Mouse (Mus musculus) lung, embryonic 14.5 days (tissue): ENCODE results near the gene Sap25. TPM values are rescaled to one million over a fixed set of nuclear protein-coding genes. Genes with fewer than 3 reads are reported as not detected.
A peak's percentile ranks its signal among the peaks of the same experiment; 100 is the strongest.

ENCODE experiments used
- ATAC-seq: fragments of 200-750 bp; cut with Nextera tagmentation; 2 replicates; pipeline ENCODE4 v1.8.0; 2017; ENCODE audit warnings: mild to moderate bottlenecking, moderate TSS enrichment, moderate library complexity; ENCODE audit not compliant: insufficient read depth
- DNase-seq: peaks from one replicate; pipeline ENCODE4 v3.0.0-alpha.2; 2015
- H3K27ac ChIP-seq: fragments of 300-500 bp; sonication (generic); 2 replicates; pipeline ENCODE4 v1.5.1; 2014; ENCODE audit warnings: low read depth, mild to moderate bottlenecking, moderate library complexity
- H3K27me3 ChIP-seq: fragments of 300-500 bp; sonication (generic); 2 replicates; pipeline ENCODE4 v1.6.1; 2014; ENCODE audit warnings: low read length, control low read depth; ENCODE audit not compliant: insufficient read depth
- H3K36me3 ChIP-seq: fragments of 300-500 bp; sonication (generic); 2 replicates; pipeline ENCODE4 v1.6.1; 2014; ENCODE audit warnings: control low read depth; ENCODE audit not compliant: insufficient read depth
- H3K4me1 ChIP-seq: fragments of 300-500 bp; sonication (generic); 2 replicates; pipeline ENCODE4 v1.6.1; 2014; ENCODE audit warnings: antibody characterized with exemption, control low read depth; ENCODE audit not compliant: insufficient read depth
- H3K4me2 ChIP-seq: fragments of 300-500 bp; sonication (generic); 2 replicates; pipeline ENCODE4 v1.6.1; 2014; ENCODE audit warnings: mild to moderate bottlenecking
- H3K4me3 ChIP-seq: fragments of 300-500 bp; sonication (generic); 2 replicates; pipeline ENCODE4 v1.5.1; 2014; ENCODE audit warnings: low read depth, low read length
- H3K9ac ChIP-seq: fragments of 300-500 bp; sonication (generic); 2 replicates; pipeline ENCODE4 v1.6.1; 2014
- H3K9me3 ChIP-seq: fragments of 300-500 bp; sonication (generic); 2 replicates; pipeline ENCODE4 v1.6.1; 2016; ENCODE audit warnings: low read depth, low read length, control low read depth
- CTCF ChIP-seq: IDR thresholded peaks from 2 replicates; pipeline ENCODE4 v1.5.1; 2016; ENCODE audit warnings: antibody characterized with exemption, low read depth
- WGBS: fragments of 180-500 bp; shearing (Covaris S2); extraction: QIAGEN DNeasy Blood & Tissue Kit; methylation state at CpG from one replicate; pipeline ENCODE4 v1.1.7; 2014; 5-methylcytosine and 5-hydroxymethylcytosine counted together
- polyA plus RNA-seq: library from polyadenylated mRNA; unstranded; fragments of >200 nt; fragmentation: Nextera tagmentation; extraction: Ambion mirVana; gene quantifications from 2 replicates; pipeline ENCODE4 v1.2.1, GENCODE M21; 2014

The Sap25 gene
- polyA plus RNA-seq, 1 experiment from 2014 or later, result 8.1 TPM

GRCm38 (mm10) chr5:137685653-137686052, 44.5 kb downstream of the Sap25 start:
- H3K36me3 ChIP-seq, result no peaks in the 10 kb centered on the region
- no peak overlapping the region; the same call in 1 of the 2 replicates for H3K27ac ChIP-seq
- no peaks in the 10 kb centered on the region for H3K27me3 ChIP-seq
- DNase-seq, result no peak
- H3K4me2 ChIP-seq, result no peak overlapping the region
- H3K9ac ChIP-seq, result no peak overlapping the region
- peaks cover 7% of the 10 kb centered on the region; the same call in 1 of the 2 replicates for H3K4me1 ChIP-seq
- ATAC-seq, result no peak
- 93% methylated on average over 3 of the region's 3 CpGs for WGBS
- no peaks in the 10 kb centered on the region for H3K9me3 ChIP-seq
- no peak overlapping the region for H3K4me3 ChIP-seq
- TF ChIP-seq CTCF, result no peak

- ATAC-seq (no peak), DNase-seq (no peak)
- H3K4me2 ChIP-seq, result no peak overlapping the region
- no peak overlapping the region for H3K4me3 ChIP-seq
- H3K4me1 ChIP-seq, result peaks cover 7% of the 10 kb centered on the region; the same call in 1 of the 2 replicates
- H3K9ac ChIP-seq, result no peak overlapping the region
- peak overlapping the region; percentile 50; the same call in 1 of the 2 replicates for H3K27ac ChIP-seq
- H3K9me3 ChIP-seq, result no peaks in the 10 kb centered on the region
- TF ChIP-seq CTCF, result no peak
- 81% methylated on average over 6 of the region's 6 CpGs for WGBS
- no peaks in the 10 kb centered on the region for H3K36me3 ChIP-seq
- H3K27me3 ChIP-seq, result no peaks in the 10 kb centered on the region
Observed at GRCm38 (mm10) chr5:137686127-137686790, 45.1 kb downstream of the Sap25 start.

GRCm38 (mm10) chr5:137689974-137690373, 48.8 kb downstream of the Sap25 start:
- no peaks in the 10 kb centered on the region for H3K4me1 ChIP-seq
- H3K36me3 ChIP-seq, result no peaks in the 10 kb centered on the region
- no peak overlapping the region for H3K27ac ChIP-seq
- 65% methylated on average over 3 of the region's 3 CpGs for WGBS
- H3K9me3 ChIP-seq, result no peaks in the 10 kb centered on the region
- H3K27me3 ChIP-seq, result no peaks in the 10 kb centered on the region
- H3K4me3 ChIP-seq, result no peak overlapping the region
- H3K9ac ChIP-seq, result no peak overlapping the region
- DNase-seq (no peak), ATAC-seq (no peak)
- H3K4me2 ChIP-seq, result no peak overlapping the region
- TF ChIP-seq CTCF, result no peak

DNA sequence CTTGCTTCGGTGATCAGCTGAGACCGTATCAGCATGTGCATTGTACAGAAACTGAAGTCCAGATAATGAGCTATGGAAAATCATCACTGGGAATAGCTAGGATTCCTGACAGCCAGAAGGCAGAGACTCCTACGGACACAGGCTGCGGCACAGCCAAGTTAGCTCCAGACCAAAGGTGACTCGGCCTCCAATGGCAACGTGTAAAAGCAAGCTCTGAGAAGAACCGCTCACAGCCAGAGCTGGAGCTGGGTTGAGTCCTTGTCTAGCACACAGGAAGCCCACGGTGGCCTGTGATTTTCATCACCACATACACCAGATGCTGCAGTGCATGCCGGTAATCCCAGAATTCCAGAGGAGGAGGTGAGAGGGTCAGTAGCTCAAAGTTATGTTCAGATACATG, 49.4 kb downstream of the Sap25 start:
- Histone ChIP-seq H3K4me1 (no peaks in the 10 kb centered on the region), H3K4me2 (no peak overlapping the region), H3K4me3 (no peak overlapping the region), H3K9ac (no peak overlapping the region), H3K27me3 (no peaks in the 10 kb centered on the region), H3K27ac (no peak overlapping the region), H3K9me3 (no peaks in the 10 kb centered on the region), H3K36me3 (no peaks in the 10 kb centered on the region)
- TF ChIP-seq CTCF, result no peak
- ATAC-seq (no peak), DNase-seq (no peak)
- WGBS, result 47% methylated on average over 9 of the region's 9 CpGs

- no peak for TF ChIP-seq CTCF
- no peaks in the 10 kb centered on the region for H3K9me3 ChIP-seq
- no peak overlapping the region for H3K4me3 ChIP-seq
- H3K9ac ChIP-seq, result no peak overlapping the region
- no peaks in the 10 kb centered on the region for H3K36me3 ChIP-seq
- H3K4me1 ChIP-seq, result no peaks in the 10 kb centered on the region
- no peak for DNase-seq
- no peaks in the 10 kb centered on the region for H3K27me3 ChIP-seq
- WGBS, result 55% methylated on average over 1 of the region's 1 CpGs
- ATAC-seq, result no peak
- H3K4me2 ChIP-seq, result no peak overlapping the region
- H3K27ac ChIP-seq, result no peak overlapping the region
Observed at GRCm38 (mm10) chr5:137691881-137692280, 50.7 kb downstream of the Sap25 start.

Other genes with a start within 250 kb of the Sap25 start
- 0.18 and 0.24 TPM in 2 replicates for gene Zan, start 164.3 kb upstream of the Sap25 start, polyA plus RNA-seq
- 54.3 and 58.4 TPM in 2 replicates for gene Pop7, start 138.8 kb upstream of the Sap25 start, polyA plus RNA-seq
- 11.1 and 11.6 TPM in 2 replicates for gene Gigyf1, start 122.8 kb upstream of the Sap25 start, polyA plus RNA-seq
- gene Epo, start 108.1 kb upstream of the Sap25 start, polyA plus RNA-seq, result 0.37 and 0.38 TPM in 2 replicates
- 411 and 440 TPM in 2 replicates for gene Gnb2, start 107.8 kb upstream of the Sap25 start, polyA plus RNA-seq
- gene Actl6b, start 87.8 kb upstream of the Sap25 start, polyA plus RNA-seq, result 0.26 TPM in 1 of 2 replicates, not detected in the other
- gene Tfr2, start 71.5 kb upstream of the Sap25 start, polyA plus RNA-seq, result 0.31 and 0.47 TPM in 2 replicates
- gene Mospd3, start 40.3 kb upstream of the Sap25 start, polyA plus RNA-seq, result 33.9 and 37.8 TPM in 2 replicates
- gene Pcolce, start 27.6 kb upstream of the Sap25 start, polyA plus RNA-seq, result 130 and 148 TPM in 2 replicates
- 0.19 TPM in 1 of 2 replicates, not detected in the other for gene Fbxo24, start 12.3 kb upstream of the Sap25 start, polyA plus RNA-seq
- 32.1 and 40.5 TPM in 2 replicates for gene Lrch4, start 12.2 kb upstream of the Sap25 start, polyA plus RNA-seq
- 9.2 and 11.7 TPM in 2 replicates for gene Gm20605, start 12.2 kb upstream of the Sap25 start, polyA plus RNA-seq
- 0.08 TPM in 1 of 2 replicates, not detected in the other for gene Irs3, start 4.4 kb downstream of the Sap25 start, polyA plus RNA-seq
- gene Agfg2, start 43.4 kb downstream of the Sap25 start, polyA plus RNA-seq, result 10.9 and 12.2 TPM in 2 replicates
- 0.91 and 0.93 TPM in 2 replicates for gene Nyap1, start 100.3 kb downstream of the Sap25 start, polyA plus RNA-seq
- gene Tsc22d4, start 104.4 kb downstream of the Sap25 start, polyA plus RNA-seq, result 127 TPM in 2 replicates
- 33.7 and 40.9 TPM in 2 replicates for gene Ppp1r35, start 137.5 kb downstream of the Sap25 start, polyA plus RNA-seq
- gene Mepce, start 146.3 kb downstream of the Sap25 start, polyA plus RNA-seq, result 13.1 and 14.5 TPM in 2 replicates
- gene Zcwpw1, start 146.5 kb downstream of the Sap25 start, polyA plus RNA-seq, result 25.9 and 26.1 TPM in 2 replicates
- gene Pilra, start 194.9 kb downstream of the Sap25 start, polyA plus RNA-seq, result 2.2 and 3.0 TPM in 2 replicates
- 0.41 and 1.1 TPM in 2 replicates for gene Pilrb1, start 216.8 kb downstream of the Sap25 start, polyA plus RNA-seq
- 0.37 and 0.83 TPM in 2 replicates for gene Pilrb2, start 230.5 kb downstream of the Sap25 start, polyA plus RNA-seq